Mouse (Mus musculus) cerebellum, adult 9-11 months (tissue): Measurements from ENCODE around the gene Tm4sf4.

ENCODE experiments used
- DNase-seq: peaks from one replicate; pipeline ENCODE4 v3.0.0; 2022

The Tm4sf4 gene

GRCm38 (mm10) chr3:57425089-57425730, at the start of gene Tm4sf4:
Tm4sf4 (plus strand) TSS chr3:57425314.
- no peak for DNase-seq

GRCm38 (mm10) chr3:57386423-57386822, 38.7 kb upstream of the Tm4sf4 start:
- DNase-seq = no peak

GRCm38 (mm10) chr3:57386895-57387294, 38.2 kb upstream of the Tm4sf4 start:
- no peak for DNase-seq

GRCm38 (mm10) chr3:57387593-57387992, 37.5 kb upstream of the Tm4sf4 start:
- no peak for DNase-seq

- no peak for DNase-seq
These were observed 13.6 kb upstream of the Tm4sf4 start for GRCm38 (mm10) chr3:57411535-57411934.

- no peak for DNase-seq
These were observed 4.9 kb upstream of the Tm4sf4 start for GRCm38 (mm10) chr3:57420233-57420632.

GRCm38 (mm10) chr3:57420660-57421059, 4.5 kb upstream of the Tm4sf4 start:
- DNase-seq = no peak

GRCm38 (mm10) chr3:57426351-57426750, 1.2 kb downstream of the Tm4sf4 start:
- no peak for DNase-seq

GRCm38 (mm10) chr3:57428682-57429464, 3.8 kb downstream of the Tm4sf4 start:
- no peak for DNase-seq

GRCm38 (mm10) chr3:57429486-57429885, 4.4 kb downstream of the Tm4sf4 start:
- no peak for DNase-seq

- DNase-seq = no peak
These were observed 6.6 kb downstream of the Tm4sf4 start for GRCm38 (mm10) chr3:57431706-57432105.

GRCm38 (mm10) chr3:57435364-57435763, 10.2 kb downstream of the Tm4sf4 start:
- DNase-seq = no peak

- DNase-seq = no peak
These were observed 15.8 kb downstream of the Tm4sf4 start for GRCm38 (mm10) chr3:57440956-57441355.

- no peak for DNase-seq
These were observed 20.6 kb downstream of the Tm4sf4 start for GRCm38 (mm10) chr3:57445706-57446105.

GRCm38 (mm10) chr3:57447889-57448288, 22.8 kb downstream of the Tm4sf4 start:
- no peak for DNase-seq

GRCm38 (mm10) chr3:57448445-57448844, 23.3 kb downstream of the Tm4sf4 start:
- DNase-seq = peak; percentile 26

GRCm38 (mm10) chr3:57458652-57459051, 33.5 kb downstream of the Tm4sf4 start:
- DNase-seq = no peak

- no peak for DNase-seq
These were observed 38.2 kb downstream of the Tm4sf4 start for GRCm38 (mm10) chr3:57463302-57463701.

- no peak for DNase-seq
These were observed 41.2 kb downstream of the Tm4sf4 start for GRCm38 (mm10) chr3:57466289-57466688.

- DNase-seq = no peak
These were observed 44.2 kb downstream of the Tm4sf4 start for GRCm38 (mm10) chr3:57469325-57469724.

- peak; percentile 8 for DNase-seq
These were observed 45.2 kb downstream of the Tm4sf4 start for GRCm38 (mm10) chr3:57470326-57470725.

GRCm38 (mm10) chr3:57470981-57471601, 46.0 kb downstream of the Tm4sf4 start:
- no peak for DNase-seq

GRCm38 (mm10) chr3:57472407-57472806, 47.3 kb downstream of the Tm4sf4 start:
- no peak for DNase-seq

- DNase-seq = no peak
These were observed 49.3 kb downstream of the Tm4sf4 start for GRCm38 (mm10) chr3:57474421-57474820.
